Mouse (Mus musculus) liver, embryonic 15.5 days (tissue): ENCODE data around the gene Cep295. TPM values are rescaled to one million over a fixed set of nuclear protein-coding genes. Genes with fewer than 3 reads are reported as not detected.

Source experiments
- ATAC-seq: fragments of 200-750 bp; cut with Nextera tagmentation; 2 replicates; pipeline ENCODE4 v1.8.0; 2017; ENCODE audit warnings: moderate number of reproducible peaks, mild to moderate bottlenecking, moderate library complexity; ENCODE audit not compliant: insufficient read depth
- H3K27ac ChIP-seq: fragments of 300-500 bp; sonication (generic); replicated peaks from 2 replicates; pipeline ENCODE4 v1.5.1; 2015; ENCODE audit warnings: mild to moderate bottlenecking, inconsistent platforms
- H3K27me3 ChIP-seq: fragments of 300-500 bp; sonication (generic); 2 replicates; pipeline ENCODE4 v1.6.1; 2015; ENCODE audit warnings: mild to moderate bottlenecking, inconsistent platforms
- H3K36me3 ChIP-seq: fragments of 300-500 bp; sonication (generic); replicated peaks from 2 replicates; pipeline ENCODE4 v1.6.1; 2015; ENCODE audit warnings: moderate library complexity, mild to moderate bottlenecking, inconsistent platforms
- H3K4me1 ChIP-seq: fragments of 300-500 bp; sonication (generic); replicated peaks from 2 replicates; pipeline ENCODE4 v1.6.1; 2015; ENCODE audit warnings: inconsistent platforms
- H3K4me2 ChIP-seq: fragments of 300-500 bp; sonication (generic); 2 replicates; pipeline ENCODE4 v1.6.1; 2015; ENCODE audit warnings: moderate library complexity, mild to moderate bottlenecking, inconsistent platforms
- H3K4me3 ChIP-seq: fragments of 300-500 bp; sonication (generic); replicated peaks from 2 replicates; pipeline ENCODE4 v1.5.1; 2015; ENCODE audit warnings: mild to moderate bottlenecking, inconsistent platforms
- H3K9ac ChIP-seq: fragments of 300-500 bp; sonication (generic); 2 replicates; pipeline ENCODE4 v1.6.1; 2015; ENCODE audit warnings: moderate library complexity, mild to moderate bottlenecking, inconsistent platforms
- H3K9me3 ChIP-seq: fragments of 300-500 bp; sonication (generic); replicated peaks from 2 replicates; pipeline ENCODE4 v1.6.1; 2016; ENCODE audit warnings: inconsistent platforms
- WGBS: fragments of 180-500 bp; shearing (Covaris S2); methylation state at CpG from one replicate; pipeline ENCODE4 v1.1.7; 2015; ENCODE audit warnings: mixed read lengths; ENCODE audit not compliant: insufficient replicate concordance; 5-methylcytosine and 5-hydroxymethylcytosine counted together
- polyA plus RNA-seq: library from polyadenylated mRNA; unstranded; fragments of >200 nt; fragmentation: Nextera tagmentation; extraction: Ambion mirVana; gene quantifications from 2 replicates; pipeline ENCODE4 v1.2.1, GENCODE M21; 2015

Gene Cep295
- 6.1 and 6.8 TPM in 2 replicates for polyA plus RNA-seq

GRCm38 (mm10) chr9:15357484-15358275 lies at the start of gene Cep295:
Gene Cep295, minus strand, starts transcription at chr9:15357788.
- WGBS: under 1% methylated on average over 60 of the region's 60 CpGs

GRCm38 (mm10) chr9:15397591-15397990 lies 40.0 kb upstream of the Cep295 start:
- no peak overlapping the region for H3K4me2 ChIP-seq
- no peaks in the 10 kb centered on the region for H3K36me3 ChIP-seq
- no peak overlapping the region for H3K9ac ChIP-seq
- no peak for ATAC-seq
- H3K9me3 ChIP-seq: no peaks in the 10 kb centered on the region
- no peaks in the 10 kb centered on the region for H3K4me1 ChIP-seq
- no peak overlapping the region for H3K4me3 ChIP-seq
- 58% methylated on average over 4 of the region's 4 CpGs for WGBS
- no peaks in the 10 kb centered on the region for H3K27me3 ChIP-seq
- H3K27ac ChIP-seq: no peak overlapping the region

More at GRCm38 (mm10) chr9:15357484-15358275, at the start of gene Cep295:
- Histone ChIP-seq H3K4me1 (peaks cover 17% of the 10 kb centered on the region), H3K4me3 (peak within 1 kb of the TSS; percentile 93), H3K36me3 (peaks cover 13% of the 10 kb centered on the region), H3K4me2 (peak within 1 kb of the TSS; percentile 73), H3K27me3 (peaks cover 14% of the 10 kb centered on the region; the same call in 1 of the 2 replicates), H3K27ac (peak within 1 kb of the TSS; percentile 86), H3K9me3 (no peaks in the 10 kb centered on the region), H3K9ac (peak within 1 kb of the TSS; percentile 90)
- ATAC-seq: peak; percentile 99

GRCm38 (mm10) chr9:15395353-15395942 lies 37.9 kb upstream of the Cep295 start:
- Histone ChIP-seq H3K9me3 (no peaks in the 10 kb centered on the region), H3K27me3 (no peaks in the 10 kb centered on the region)

GRCm38 (mm10) chr9:15387075-15387643 lies 29.6 kb upstream of the Cep295 start:
- Histone ChIP-seq H3K9me3 (no peaks in the 10 kb centered on the region), H3K27me3 (no peaks in the 10 kb centered on the region), H3K4me2 (no peak overlapping the region), H3K27ac (no peak overlapping the region), H3K4me1 (no peaks in the 10 kb centered on the region), H3K4me3 (no peak overlapping the region), H3K36me3 (no peaks in the 10 kb centered on the region), H3K9ac (no peak overlapping the region)
- 40% methylated on average over 5 of the region's 5 CpGs for whole genome bisulfite sequencing
- no peak for ATAC-seq

More at GRCm38 (mm10) chr9:15395353-15395942, 37.9 kb upstream of the Cep295 start:
- no peaks in the 10 kb centered on the region for H3K36me3 ChIP-seq
- no peak overlapping the region for H3K9ac ChIP-seq
- no peak overlapping the region for H3K27ac ChIP-seq
- H3K4me1 ChIP-seq: no peaks in the 10 kb centered on the region
- 25% methylated on average over 1 of the region's 1 CpGs for WGBS
- no peak overlapping the region for H3K4me2 ChIP-seq
- H3K4me3 ChIP-seq: no peak overlapping the region
- ATAC-seq: no peak

- WGBS: 66% methylated on average over 5 of the region's 5 CpGs
- H3K4me3 ChIP-seq: no peak overlapping the region
- H3K9ac ChIP-seq: no peak overlapping the region
- H3K36me3 ChIP-seq: no peaks in the 10 kb centered on the region
- H3K27me3 ChIP-seq: no peaks in the 10 kb centered on the region
- H3K9me3 ChIP-seq: no peaks in the 10 kb centered on the region
- H3K4me1 ChIP-seq: no peaks in the 10 kb centered on the region
- no peak overlapping the region for H3K27ac ChIP-seq
- ATAC-seq: no peak
- no peak overlapping the region for H3K4me2 ChIP-seq
Measured at GRCm38 (mm10) chr9:15384266-15384665, 26.7 kb upstream of the Cep295 start.

GRCm38 (mm10) chr9:15366260-15366659 lies 8.7 kb upstream of the Cep295 start:
- H3K4me1 ChIP-seq: no peaks in the 10 kb centered on the region
- H3K9me3 ChIP-seq: no peaks in the 10 kb centered on the region
- 0 out of 2 replicates have a peak, but pooled peaks cover 3% of the 10 kb centered on the region for H3K27me3 ChIP-seq
- H3K27ac ChIP-seq: no peak overlapping the region
- no peak for ATAC-seq
- no peak overlapping the region for H3K9ac ChIP-seq
- no peak overlapping the region for H3K4me2 ChIP-seq
- WGBS: 47% methylated on average over 2 of the region's 2 CpGs
- H3K4me3 ChIP-seq: no peak overlapping the region
- no peaks in the 10 kb centered on the region for H3K36me3 ChIP-seq

- Histone ChIP-seq H3K4me1 (no peaks in the 10 kb centered on the region), H3K36me3 (no peaks in the 10 kb centered on the region), H3K4me2 (no peak overlapping the region), H3K27me3 (0 out of 2 replicates have a peak, but pooled peaks cover 3% of the 10 kb centered on the region), H3K27ac (no peak overlapping the region), H3K9me3 (no peaks in the 10 kb centered on the region), H3K9ac (no peak overlapping the region), H3K4me3 (no peak overlapping the region)
- no peak for ATAC-seq
- WGBS: 72% methylated on average over 1 of the region's 1 CpGs
Measured at GRCm38 (mm10) chr9:15365856-15366255, 8.3 kb upstream of the Cep295 start.

- no peaks in the 10 kb centered on the region for H3K9me3 ChIP-seq
- WGBS: 55% methylated on average over 1 of the region's 1 CpGs
- H3K4me2 ChIP-seq: no peak overlapping the region
- no peak overlapping the region for H3K9ac ChIP-seq
- H3K27me3 ChIP-seq: 0 out of 2 replicates have a peak, but pooled peaks cover 8% of the 10 kb centered on the region
- no peaks in the 10 kb centered on the region for H3K4me1 ChIP-seq
- H3K36me3 ChIP-seq: no peaks in the 10 kb centered on the region
- H3K27ac ChIP-seq: no peak overlapping the region
- no peak for ATAC-seq
- no peak overlapping the region for H3K4me3 ChIP-seq
Measured at GRCm38 (mm10) chr9:15364843-15365242, 7.3 kb upstream of the Cep295 start.

- Histone ChIP-seq H3K4me1 (peaks cover 17% of the 10 kb centered on the region), H3K9me3 (no peaks in the 10 kb centered on the region), H3K4me3 (peak overlapping the region; percentile 93), H3K9ac (peak overlapping the region; percentile 90), H3K27me3 (peaks cover 14% of the 10 kb centered on the region; the same call in 1 of the 2 replicates), H3K36me3 (peaks cover 19% of the 10 kb centered on the region), H3K27ac (peak overlapping the region; percentile 86), H3K4me2 (peak overlapping the region; percentile 73)
- peak; percentile 20; the same call in 1 of the 2 replicates for ATAC-seq
- under 1% methylated on average over 9 of the region's 9 CpGs for WGBS
Measured at GRCm38 (mm10) chr9:15356916-15357483, 588 bp downstream of the Cep295 start.

GRCm38 (mm10) chr9:15349925-15350324 lies 7.7 kb downstream of the Cep295 start:
- WGBS: 84% methylated on average over 2 of the region's 2 CpGs
- no peak for ATAC-seq
- no peak overlapping the region for H3K9ac ChIP-seq
- H3K27me3 ChIP-seq: no peaks in the 10 kb centered on the region
- H3K9me3 ChIP-seq: no peaks in the 10 kb centered on the region
- no peak overlapping the region for H3K27ac ChIP-seq
- peaks cover 81% of the 10 kb centered on the region for H3K36me3 ChIP-seq
- H3K4me3 ChIP-seq: no peak overlapping the region
- no peak overlapping the region for H3K4me2 ChIP-seq
- H3K4me1 ChIP-seq: no peaks in the 10 kb centered on the region

GRCm38 (mm10) chr9:15337776-15338175 lies 19.8 kb downstream of the Cep295 start:
- peaks cover 89% of the 10 kb centered on the region for H3K36me3 ChIP-seq
- no peaks in the 10 kb centered on the region for H3K9me3 ChIP-seq
- no peaks in the 10 kb centered on the region for H3K27me3 ChIP-seq
- H3K4me2 ChIP-seq: no peak overlapping the region
- H3K27ac ChIP-seq: no peak overlapping the region
- no peak for ATAC-seq
- H3K9ac ChIP-seq: no peak overlapping the region
- no peaks in the 10 kb centered on the region for H3K4me1 ChIP-seq
- 92% methylated on average over 4 of the region's 4 CpGs for WGBS
- H3K4me3 ChIP-seq: no peak overlapping the region
